Mouse (Mus musculus) heart, embryonic 11.5 days (tissue): ENCODE measurements around the gene Hist3h2a. TPM values are rescaled to one million over a fixed set of nuclear protein-coding genes. Genes with fewer than 3 reads are reported as not detected.
A peak's percentile ranks its signal among the peaks of the same experiment; 100 is the strongest.

Experiments used
- ATAC-seq: fragments of 200-750 bp; cut with Nextera tagmentation; replicated peaks from 2 replicates; pipeline ENCODE4 v1.8.0; 2017; ENCODE audit warnings: moderate library complexity; ENCODE audit not compliant: insufficient number of reproducible peaks, low FRiP score, low TSS enrichment
- H3K27ac ChIP-seq: fragments of 300-500 bp; sonication (generic); 2 replicates; pipeline ENCODE4 v1.5.1; 2014; ENCODE audit warnings: mild to moderate bottlenecking, low read depth, low read length
- H3K27me3 ChIP-seq: fragments of 300-500 bp; sonication (generic); 2 replicates; pipeline ENCODE4 v1.6.1; 2014; ENCODE audit warnings: mild to moderate bottlenecking, low read length, mixed read lengths; ENCODE audit not compliant: control insufficient read depth, insufficient read depth
- H3K36me3 ChIP-seq: fragments of 300-500 bp; sonication (generic); 2 replicates; pipeline ENCODE4 v1.6.1; 2014; ENCODE audit warnings: mild to moderate bottlenecking, low read length, moderate library complexity, mixed read lengths; ENCODE audit not compliant: control insufficient read depth, insufficient read depth
- H3K4me1 ChIP-seq: fragments of 300-500 bp; sonication (generic); 2 replicates; pipeline ENCODE4 v1.6.1; 2014; ENCODE audit warnings: low read length; ENCODE audit not compliant: control insufficient read depth, insufficient read depth
- H3K4me2 ChIP-seq: fragments of 300-500 bp; sonication (generic); 2 replicates; pipeline ENCODE4 v1.6.1; 2014; ENCODE audit warnings: mild to moderate bottlenecking, moderate library complexity
- H3K4me3 ChIP-seq: fragments of 300-500 bp; sonication (generic); 2 replicates; pipeline ENCODE4 v1.5.1; 2014; ENCODE audit warnings: low read depth, low read length
- H3K9ac ChIP-seq: fragments of 300-500 bp; sonication (generic); 2 replicates; pipeline ENCODE4 v1.6.1; 2014; ENCODE audit warnings: mild to moderate bottlenecking, low read depth, low read length, moderate library complexity
- H3K9me3 ChIP-seq: fragments of 300-500 bp; sonication (generic); replicated peaks from 2 replicates; pipeline ENCODE4 v1.6.1; 2016; ENCODE audit warnings: low read length; ENCODE audit not compliant: control insufficient read depth
- WGBS: fragments of 180-500 bp; shearing (Covaris S2); extraction: QIAGEN DNeasy Blood & Tissue Kit; methylation state at CpG from one replicate; pipeline ENCODE4 v1.1.7; 2014; ENCODE audit not compliant: insufficient replicate concordance; 5-methylcytosine and 5-hydroxymethylcytosine counted together
- polyA plus RNA-seq: library from polyadenylated mRNA; unstranded; fragments of >200 nt; fragmentation: Nextera tagmentation; extraction: Ambion mirVana; gene quantifications from 2 replicates; pipeline ENCODE4 v1.2.1, GENCODE M21; 2014

Hist3h2a gene
- polyA plus RNA-seq, 1 experiment from 2014 or later: 22.5 TPM

- Histone ChIP-seq H3K4me3 (peak overlapping the region; percentile 99), H3K4me2 (peak overlapping the region; percentile 97), H3K36me3 (0 out of 2 replicates have a peak, but pooled peaks cover 2% of the 10 kb centered on the region), H3K9ac (peak overlapping the region; percentile 95), H3K4me1 (peaks cover 26% of the 10 kb centered on the region), H3K9me3 (no peaks in the 10 kb centered on the region), H3K27me3 (no peaks in the 10 kb centered on the region), H3K27ac (peak overlapping the region; percentile 41)
- WGBS: 64% methylated on average over 3 of the region's 3 CpGs
- no peak for ATAC-seq
Observed at GRCm38 (mm10) chr11:58979183-58979582, 24.7 kb downstream of the Hist3h2a start.

DNA sequence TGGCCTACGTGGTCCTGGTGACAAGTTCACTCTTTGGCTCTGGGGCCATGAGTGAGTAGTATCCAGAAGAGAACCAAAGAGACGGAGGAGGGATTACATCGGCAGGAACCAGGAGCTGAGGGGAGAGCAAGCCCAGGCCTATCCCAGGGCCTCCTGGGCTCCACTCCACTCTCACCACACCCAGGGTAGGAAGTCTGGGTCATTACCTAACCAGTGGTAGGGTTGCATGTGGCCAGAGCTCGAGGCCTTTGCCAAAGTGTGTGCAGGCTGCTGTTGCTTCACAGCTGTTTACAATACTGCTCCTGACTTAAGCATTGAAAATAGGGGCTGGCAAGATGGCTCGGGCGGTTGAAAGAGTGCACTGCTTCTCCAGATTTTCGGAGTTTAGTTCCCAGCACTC lies 25.2 kb downstream of the Hist3h2a start:
- Histone ChIP-seq H3K4me1 (peaks cover 30% of the 10 kb centered on the region), H3K9ac (peak overlapping the region; percentile 95), H3K9me3 (no peaks in the 10 kb centered on the region), H3K36me3 (0 out of 2 replicates have a peak, but pooled peaks cover 2% of the 10 kb centered on the region), H3K4me2 (peak overlapping the region; percentile 97), H3K4me3 (peak overlapping the region; percentile 99), H3K27me3 (no peaks in the 10 kb centered on the region), H3K27ac (no peak overlapping the region)
- ATAC-seq: no peak
- 61% methylated on average over 7 of the region's 7 CpGs for WGBS

- Histone ChIP-seq H3K27ac (0 out of 2 replicates have a peak overlapping the region, but pooled peaks have one; percentile 41), H3K9ac (no peak overlapping the region), H3K4me3 (peak overlapping the region; percentile 10; the same call in 1 of the 2 replicates), H3K4me1 (peaks cover 39% of the 10 kb centered on the region), H3K36me3 (0 out of 2 replicates have a peak, but pooled peaks cover 2% of the 10 kb centered on the region), H3K27me3 (no peaks in the 10 kb centered on the region), H3K9me3 (no peaks in the 10 kb centered on the region), H3K4me2 (peak overlapping the region; percentile 97)
- 59% methylated on average over 5 of the region's 5 CpGs for WGBS
- ATAC-seq: no peak
Observed at GRCm38 (mm10) chr11:58980381-58980990, 26.0 kb downstream of the Hist3h2a start.

DNA sequence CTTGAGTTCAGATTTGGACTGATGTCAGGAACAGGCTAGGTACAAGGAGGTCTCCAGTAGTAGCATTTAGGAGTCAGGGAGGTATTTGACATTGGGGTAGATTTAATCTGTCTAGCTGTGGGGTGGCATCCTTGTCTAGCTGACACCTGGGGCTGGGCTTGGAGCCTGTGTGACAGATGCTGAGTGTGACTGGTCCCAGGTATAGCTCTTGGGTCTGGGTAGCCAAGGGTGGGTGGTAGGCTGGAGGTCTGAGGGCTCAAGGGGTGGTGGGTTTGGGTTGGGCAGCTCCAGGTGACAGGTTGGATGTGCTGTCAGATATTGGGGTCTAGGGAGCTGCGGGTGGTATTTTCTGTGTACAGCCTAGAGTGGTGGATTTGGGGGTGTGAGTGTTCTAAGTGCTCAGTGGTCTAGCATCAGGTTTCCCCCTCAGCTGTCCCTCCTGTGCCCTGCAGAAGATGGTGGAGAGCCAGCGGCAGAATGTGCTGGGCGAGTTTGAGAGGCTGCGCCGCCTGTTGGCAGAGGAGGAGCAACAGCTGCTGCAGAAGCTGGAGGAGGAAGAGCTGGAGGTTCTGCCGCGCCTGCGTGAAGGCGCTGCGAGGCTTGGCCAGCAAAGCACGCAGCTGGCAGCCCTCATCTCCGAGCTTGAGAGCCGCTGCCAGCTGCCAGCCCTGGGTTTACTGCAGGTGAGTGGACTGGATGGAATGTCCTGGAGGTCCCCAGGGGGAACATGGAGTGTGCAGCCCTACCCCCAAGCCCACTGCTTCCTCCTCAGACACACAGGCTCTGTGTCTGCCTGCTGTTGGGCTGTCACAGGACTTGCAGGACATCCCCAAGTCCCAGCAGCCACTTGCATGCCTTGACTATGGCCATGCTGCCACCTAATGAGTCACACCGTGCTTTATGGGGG lies 27.3 kb downstream of the Hist3h2a start:
- WGBS: 51% methylated on average over 14 of the region's 14 CpGs
- Histone ChIP-seq H3K27ac (peak overlapping the region; percentile 8; the same call in 1 of the 2 replicates), H3K4me1 (peaks cover 47% of the 10 kb centered on the region), H3K9me3 (no peaks in the 10 kb centered on the region), H3K4me2 (peak overlapping the region; percentile 16; the same call in 1 of the 2 replicates), H3K27me3 (no peaks in the 10 kb centered on the region), H3K36me3 (peaks cover 2% of the 10 kb centered on the region; the same call in 1 of the 2 replicates), H3K9ac (no peak overlapping the region), H3K4me3 (no peak overlapping the region)
- ATAC-seq: no peak

GRCm38 (mm10) chr11:58982471-58983097 lies 28.1 kb downstream of the Hist3h2a start:
- Histone ChIP-seq H3K27me3 (no peaks in the 10 kb centered on the region), H3K4me2 (no peak overlapping the region), H3K9ac (no peak overlapping the region), H3K36me3 (peaks cover 2% of the 10 kb centered on the region), H3K9me3 (no peaks in the 10 kb centered on the region), H3K4me1 (peaks cover 55% of the 10 kb centered on the region), H3K4me3 (no peak overlapping the region), H3K27ac (0 out of 2 replicates have a peak overlapping the region, but pooled peaks have one; percentile 46)
- 83% methylated on average over 18 of the region's 18 CpGs for WGBS
- no peak for ATAC-seq

DNA sequence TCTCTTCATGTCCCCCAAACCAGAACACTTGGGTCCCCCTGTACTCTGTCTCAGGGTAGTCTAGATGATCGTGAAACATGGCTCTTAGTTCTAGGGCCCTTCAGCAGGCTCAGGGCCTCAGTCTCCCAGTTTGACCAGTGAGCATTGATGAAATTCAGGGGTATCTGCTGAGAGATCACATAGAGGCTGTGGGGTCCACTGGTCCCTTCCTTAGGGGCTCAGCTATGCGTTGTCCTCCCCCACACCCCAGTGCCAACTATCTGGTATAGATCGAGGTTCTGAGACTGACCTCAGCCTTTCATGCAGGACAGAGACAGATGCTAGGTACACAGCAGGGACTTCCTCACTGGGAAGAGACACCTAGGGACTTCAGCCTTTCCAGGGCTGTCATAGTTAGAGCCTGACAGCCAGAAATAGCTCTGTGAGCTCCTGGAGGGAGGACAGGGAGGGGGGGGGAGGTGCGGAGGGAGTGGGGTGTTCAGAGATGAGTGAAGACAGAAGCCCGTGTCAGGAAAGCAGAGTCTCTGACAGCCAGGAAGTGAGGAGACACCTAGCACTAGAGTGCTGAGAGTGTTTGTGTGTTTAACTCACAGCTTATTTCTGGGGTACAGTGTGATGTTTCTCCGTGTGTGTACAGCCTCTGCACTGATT lies 29.3 kb downstream of the Hist3h2a start:
- peaks cover 67% of the 10 kb centered on the region for H3K4me1 ChIP-seq
- no peaks in the 10 kb centered on the region for H3K9me3 ChIP-seq
- H3K27me3 ChIP-seq: no peaks in the 10 kb centered on the region
- H3K4me2 ChIP-seq: peak overlapping the region; percentile 22
- no peak overlapping the region; the same call in 1 of the 2 replicates for H3K9ac ChIP-seq
- H3K4me3 ChIP-seq: no peak overlapping the region
- 57% methylated on average over 6 of the region's 6 CpGs for WGBS
- peak overlapping the region; percentile 90 for H3K27ac ChIP-seq
- ATAC-seq: peak; percentile 43; the same call in 1 of the 2 replicates
- H3K36me3 ChIP-seq: peaks cover 8% of the 10 kb centered on the region

DNA sequence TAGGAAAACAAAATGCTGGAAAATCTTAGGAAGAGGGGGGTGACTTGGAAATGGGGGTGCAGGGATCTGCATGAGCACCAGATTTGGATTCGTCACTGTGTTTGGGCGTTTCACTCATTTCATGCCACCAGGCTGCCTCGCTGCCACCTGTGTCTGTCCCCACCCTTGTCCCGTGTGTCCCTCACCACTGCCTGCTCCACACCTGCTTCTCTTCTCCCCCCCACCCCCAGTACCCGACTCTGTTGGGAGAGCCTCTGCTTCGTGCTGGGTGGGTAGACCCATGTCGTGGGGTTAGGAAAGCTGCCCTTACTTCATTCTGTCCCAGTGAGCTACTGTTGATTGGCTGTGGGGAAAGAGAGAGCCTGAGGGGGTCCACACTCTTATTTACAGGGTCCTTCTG lies 30.2 kb downstream of the Hist3h2a start:
- no peaks in the 10 kb centered on the region for H3K9me3 ChIP-seq
- H3K4me1 ChIP-seq: peaks cover 65% of the 10 kb centered on the region
- H3K36me3 ChIP-seq: peaks cover 14% of the 10 kb centered on the region
- H3K4me3 ChIP-seq: no peak overlapping the region
- H3K9ac ChIP-seq: peak overlapping the region; percentile 43; the same call in 1 of the 2 replicates
- WGBS: 87% methylated on average over 7 of the region's 7 CpGs
- ATAC-seq: no peak
- H3K4me2 ChIP-seq: peak overlapping the region; percentile 22; the same call in 1 of the 2 replicates
- H3K27ac ChIP-seq: peak overlapping the region; percentile 90
- H3K27me3 ChIP-seq: no peaks in the 10 kb centered on the region
